Mouse (Mus musculus): ENCODE data around the gene 2310022A10Rik. TPM values are rescaled to one million over a fixed set of nuclear protein-coding genes. Genes with fewer than 3 reads are reported as not detected.

Gene 2310022A10Rik
- polyA plus RNA-seq, 1 experiment: 5.8 TPM

GRCm38 (mm10) chr7:27531707-27532106, 21.3 kb upstream of the 2310022A10Rik start:
- H3K27ac ChIP-seq (replicated peaks; ENCODE audit: low read depth, low read length): no peak overlapping the region
- no peak overlapping the region for H3K4me3 ChIP-seq (ENCODE audit: insufficient read depth, low read depth, low read length)
- H3K4me1 ChIP-seq (ENCODE audit: control insufficient read depth, insufficient read depth, insufficient read length, low read length): no peaks in the 10 kb centered on the region

- H3K4me3 ChIP-seq (ENCODE audit: insufficient read depth, low read depth, low read length): no peak overlapping the region
- no peaks in the 10 kb centered on the region for H3K4me1 ChIP-seq (ENCODE audit: control insufficient read depth, insufficient read depth, insufficient read length, low read length)
- H3K27ac ChIP-seq (replicated peaks; ENCODE audit: low read depth, low read length): no peak overlapping the region
Measured at GRCm38 (mm10) chr7:27532480-27533050, 20.5 kb upstream of the 2310022A10Rik start.

DNA sequence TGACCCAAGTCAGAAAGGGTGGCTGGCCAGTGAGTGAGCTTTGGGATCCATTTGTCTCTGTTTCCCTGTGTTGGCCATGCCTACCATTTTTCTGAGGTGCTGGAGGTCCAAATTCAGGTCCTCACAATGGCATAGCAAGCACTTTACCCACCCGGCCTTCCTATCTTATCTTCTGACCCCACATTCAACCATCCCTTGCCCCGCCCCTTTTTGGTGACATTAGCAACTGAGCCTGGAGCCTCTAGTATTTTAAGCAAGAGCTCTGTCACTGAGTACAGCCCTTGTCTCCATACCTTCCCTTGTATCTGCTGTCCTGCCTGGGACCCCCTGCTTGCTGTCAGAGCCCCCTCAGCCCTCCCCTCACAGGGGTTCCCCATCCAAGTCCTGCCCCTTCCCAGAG, 17.6 kb upstream of the 2310022A10Rik start:
- H3K4me3 ChIP-seq (ENCODE audit: insufficient read depth, low read depth, low read length): no peak overlapping the region
- H3K27ac ChIP-seq (replicated peaks; ENCODE audit: low read depth, low read length): no peak overlapping the region
- no peaks in the 10 kb centered on the region for H3K4me1 ChIP-seq (ENCODE audit: control insufficient read depth, insufficient read depth, insufficient read length, low read length)

DNA sequence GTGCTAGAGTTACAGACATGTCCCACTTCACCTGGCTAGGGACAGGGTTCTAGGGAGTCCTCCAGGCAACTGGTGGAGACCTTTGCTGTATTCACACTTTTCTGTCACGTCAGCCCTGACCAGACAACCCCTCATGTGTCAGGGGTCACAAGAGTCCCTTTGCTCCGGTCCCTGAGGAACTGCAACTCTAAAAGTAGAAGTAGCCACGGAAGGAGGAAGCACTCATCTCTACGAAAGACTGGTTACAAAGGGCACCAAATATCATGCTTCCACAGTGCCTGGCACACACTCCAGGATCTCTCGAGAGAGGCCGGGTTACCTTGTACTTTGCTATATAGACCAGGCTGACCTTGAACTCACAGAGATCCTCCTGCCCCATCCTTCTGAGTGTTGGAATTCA, 16.4 kb upstream of the 2310022A10Rik start:
- Histone ChIP-seq H3K27ac (replicated peaks; ENCODE audit: low read depth, low read length) (no peak overlapping the region), H3K4me3 (ENCODE audit: insufficient read depth, low read depth, low read length) (no peak overlapping the region), H3K4me1 (ENCODE audit: control insufficient read depth, insufficient read depth, insufficient read length, low read length) (no peaks in the 10 kb centered on the region)

GRCm38 (mm10) chr7:27537998-27538397, 15.0 kb upstream of the 2310022A10Rik start:
- no peaks in the 10 kb centered on the region; the same call in 1 of the 2 replicates for H3K4me1 ChIP-seq (ENCODE audit: control insufficient read depth, insufficient read depth, insufficient read length, low read length)
- no peak overlapping the region for H3K27ac ChIP-seq (replicated peaks; ENCODE audit: low read depth, low read length)
- H3K4me3 ChIP-seq (ENCODE audit: insufficient read depth, low read depth, low read length): no peak overlapping the region

DNA sequence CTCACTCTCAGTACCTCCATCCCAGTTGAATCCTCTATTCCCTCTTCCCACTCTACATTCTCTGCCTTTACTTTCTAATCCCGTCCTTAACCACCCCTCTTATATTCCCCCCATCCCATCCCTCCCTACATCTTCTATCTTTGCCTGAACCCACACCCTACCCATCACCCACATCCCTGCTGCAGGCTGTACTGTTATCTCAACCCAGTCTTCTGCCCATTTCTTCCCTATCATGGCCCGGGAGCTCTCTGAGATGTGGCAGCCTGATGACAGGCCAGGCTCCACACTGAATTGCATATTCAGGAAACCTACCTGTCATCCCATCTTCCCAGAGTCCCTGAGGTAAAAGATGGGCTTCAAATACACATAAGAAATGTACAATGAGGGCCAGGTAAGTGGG, 14.2 kb upstream of the 2310022A10Rik start:
- Histone ChIP-seq H3K27ac (replicated peaks; ENCODE audit: low read depth, low read length) (no peak overlapping the region), H3K4me1 (ENCODE audit: control insufficient read depth, insufficient read depth, insufficient read length, low read length) (no peaks in the 10 kb centered on the region; the same call in 1 of the 2 replicates), H3K4me3 (ENCODE audit: insufficient read depth, low read depth, low read length) (no peak overlapping the region)

- peaks cover 3% of the 10 kb centered on the region; the same call in 1 of the 2 replicates for H3K4me1 ChIP-seq (ENCODE audit: control insufficient read depth, insufficient read depth, insufficient read length, low read length)
- H3K4me3 ChIP-seq (ENCODE audit: insufficient read depth, low read depth, low read length): no peak overlapping the region
- no peak overlapping the region for H3K27ac ChIP-seq (replicated peaks; ENCODE audit: low read depth, low read length)
Measured at GRCm38 (mm10) chr7:27540521-27540920, 12.5 kb upstream of the 2310022A10Rik start.

GRCm38 (mm10) chr7:27540935-27541334, 12.1 kb upstream of the 2310022A10Rik start:
- H3K4me3 ChIP-seq (ENCODE audit: insufficient read depth, low read depth, low read length): no peak overlapping the region
- H3K27ac ChIP-seq (replicated peaks; ENCODE audit: low read depth, low read length): no peak overlapping the region
- peaks cover 3% of the 10 kb centered on the region; the same call in 1 of the 2 replicates for H3K4me1 ChIP-seq (ENCODE audit: control insufficient read depth, insufficient read depth, insufficient read length, low read length)

DNA sequence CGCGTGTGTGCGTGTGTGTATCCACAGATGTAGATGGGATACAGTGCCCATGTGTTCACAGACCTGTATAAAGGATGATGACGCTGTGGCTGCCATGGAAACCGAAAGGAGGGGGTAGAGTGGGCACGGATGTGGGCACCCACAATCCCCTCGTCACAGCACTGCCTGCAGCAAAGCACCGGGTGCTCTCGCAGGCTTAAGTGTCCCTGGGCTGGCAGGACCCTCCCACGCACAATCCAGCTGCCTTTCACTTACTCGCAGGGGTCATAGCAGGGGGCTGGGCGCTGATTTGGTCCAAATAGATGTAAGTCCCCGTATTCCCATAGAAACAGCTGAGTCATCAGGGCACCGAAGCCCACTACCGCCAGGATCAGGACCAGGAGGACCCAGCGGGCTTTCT, 11.6 kb upstream of the 2310022A10Rik start:
- no peak overlapping the region for H3K4me3 ChIP-seq (ENCODE audit: insufficient read depth, low read depth, low read length)
- H3K4me1 ChIP-seq (ENCODE audit: control insufficient read depth, insufficient read depth, insufficient read length, low read length): peaks cover 3% of the 10 kb centered on the region; the same call in 1 of the 2 replicates
- no peak overlapping the region for H3K27ac ChIP-seq (replicated peaks; ENCODE audit: low read depth, low read length)

GRCm38 (mm10) chr7:27541922-27542321, 11.1 kb upstream of the 2310022A10Rik start:
- Histone ChIP-seq H3K4me3 (ENCODE audit: insufficient read depth, low read depth, low read length) (peak overlapping the region; percentile 66), H3K4me1 (ENCODE audit: control insufficient read depth, insufficient read depth, insufficient read length, low read length) (peaks cover 3% of the 10 kb centered on the region; the same call in 1 of the 2 replicates)

GRCm38 (mm10) chr7:27542392-27543033, 10.5 kb upstream of the 2310022A10Rik start:
- no peak overlapping the region for H3K27ac ChIP-seq (replicated peaks; ENCODE audit: low read depth, low read length)
- H3K4me1 ChIP-seq (ENCODE audit: control insufficient read depth, insufficient read depth, insufficient read length, low read length): peaks cover 3% of the 10 kb centered on the region; the same call in 1 of the 2 replicates
- peak overlapping the region; percentile 66 for H3K4me3 ChIP-seq (ENCODE audit: insufficient read depth, low read depth, low read length)

More at GRCm38 (mm10) chr7:27541922-27542321, 11.1 kb upstream of the 2310022A10Rik start:
- H3K27ac ChIP-seq (replicated peaks; ENCODE audit: low read depth, low read length): no peak overlapping the region

- Histone ChIP-seq H3K4me1 (ENCODE audit: control insufficient read depth, insufficient read depth, insufficient read length, low read length) (peaks cover 3% of the 10 kb centered on the region; the same call in 1 of the 2 replicates), H3K27ac (replicated peaks; ENCODE audit: low read depth, low read length) (no peak overlapping the region), H3K4me3 (ENCODE audit: insufficient read depth, low read depth, low read length) (peak overlapping the region; percentile 66)
Measured at GRCm38 (mm10) chr7:27543065-27543464, 10.0 kb upstream of the 2310022A10Rik start.

DNA sequence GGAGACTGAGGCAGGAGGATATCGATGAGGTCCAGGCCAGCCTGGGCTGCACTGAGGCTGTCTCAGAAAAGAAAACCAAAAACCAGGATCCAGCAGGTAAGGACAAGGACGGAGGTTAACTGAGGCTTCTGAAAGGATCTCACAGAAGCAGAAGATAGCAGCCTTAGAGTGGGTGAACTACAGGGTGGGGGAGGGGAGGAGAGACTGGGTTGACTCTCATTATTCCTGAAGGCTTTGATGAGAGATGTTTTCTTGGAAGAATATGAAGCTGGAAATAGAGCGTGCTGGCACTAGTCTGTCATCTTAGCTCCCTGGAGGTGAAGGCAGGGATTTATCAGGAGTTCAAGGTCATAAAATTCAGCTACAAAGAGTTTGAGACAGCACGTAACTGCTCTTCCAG, 9.2 kb upstream of the 2310022A10Rik start:
- Histone ChIP-seq H3K4me1 (ENCODE audit: control insufficient read depth, insufficient read depth, insufficient read length, low read length) (peaks cover 3% of the 10 kb centered on the region; the same call in 1 of the 2 replicates), H3K27ac (replicated peaks; ENCODE audit: low read depth, low read length) (no peak overlapping the region), H3K4me3 (ENCODE audit: insufficient read depth, low read depth, low read length) (no peak overlapping the region)

- Histone ChIP-seq H3K4me1 (ENCODE audit: control insufficient read depth, insufficient read depth, insufficient read length, low read length) (peaks cover 3% of the 10 kb centered on the region; the same call in 1 of the 2 replicates), H3K27ac (replicated peaks; ENCODE audit: low read depth, low read length) (no peak overlapping the region), H3K4me3 (ENCODE audit: insufficient read depth, low read depth, low read length) (no peak overlapping the region)
Measured at GRCm38 (mm10) chr7:27544675-27545370, 8.2 kb upstream of the 2310022A10Rik start.

GRCm38 (mm10) chr7:27549597-27549996, 3.4 kb upstream of the 2310022A10Rik start:
- Histone ChIP-seq H3K4me3 (ENCODE audit: insufficient read depth, low read depth, low read length) (no peak overlapping the region), H3K4me1 (ENCODE audit: control insufficient read depth, insufficient read depth, insufficient read length, low read length) (peaks cover 8% of the 10 kb centered on the region; the same call in 1 of the 2 replicates), H3K27ac (replicated peaks; ENCODE audit: low read depth, low read length) (no peak overlapping the region)
